Mouse (Mus musculus): ENCODE results near the gene Bphl.

DNA sequence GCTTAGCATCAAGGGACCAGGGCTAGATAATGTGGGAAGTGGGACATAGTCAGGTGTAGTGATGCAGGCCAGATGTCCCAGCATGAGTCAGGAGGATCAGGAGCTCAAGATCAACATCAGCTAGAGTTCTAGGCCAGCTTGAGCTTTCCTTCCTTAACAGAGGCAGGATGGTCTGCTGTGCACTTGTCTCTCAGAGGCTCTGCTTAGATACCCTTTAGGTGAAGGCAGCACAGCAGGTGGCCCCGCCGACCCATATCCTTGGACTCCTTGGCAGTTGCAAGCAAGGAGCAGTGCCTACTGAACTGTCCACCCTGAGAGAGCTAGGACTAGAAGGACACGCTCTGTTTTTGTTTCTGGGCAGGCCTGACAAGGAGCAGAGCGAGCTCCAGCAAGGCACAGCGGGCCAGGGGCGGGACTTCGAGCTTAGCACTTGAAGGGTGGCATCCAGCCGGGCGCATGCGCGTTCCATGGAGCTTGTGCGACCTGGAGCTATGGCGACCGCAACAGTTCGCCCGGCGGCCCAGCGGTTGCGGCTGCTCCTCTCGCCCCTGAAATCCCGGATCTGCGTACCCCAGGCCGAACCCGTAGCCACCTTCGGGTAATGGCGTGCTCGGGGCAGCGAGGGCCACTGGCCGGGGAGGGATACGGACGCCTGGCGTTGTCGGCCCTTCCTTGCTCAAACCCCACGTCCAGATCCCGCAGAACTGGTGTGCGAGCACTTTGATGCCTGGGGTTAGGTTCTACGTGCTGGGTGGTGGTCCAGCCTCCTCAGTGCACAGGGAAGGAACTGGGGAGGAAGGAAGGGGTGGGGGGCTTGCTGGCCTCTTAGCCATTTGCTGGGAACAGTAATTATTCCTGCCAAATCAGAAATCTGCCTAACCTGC lies at the start of gene Bphl:
- TF ChIP-seq CTCF (IDR thresholded peaks at IDR 0.05; ENCODE audit: insufficient read depth, low read depth, low read length) (no peak), POLR2A (IDR thresholded peaks at IDR 0.05; ENCODE audit: insufficient read depth, low read depth, low read length) (peak; percentile 91)

All from olfactory bulb, adult 2 months (tissue).